Mouse (Mus musculus) kidney, postnatal 10 days (tissue): ENCODE measurements around the gene Irf2bpl.
A peak's percentile ranks its signal among the peaks of the same experiment; 100 is the strongest.

Experiments
- DNase-seq: peaks from one replicate; pipeline ENCODE4 v3.0.0; 2021; ENCODE audit warnings: mixed read lengths

Gene Irf2bpl

DNA sequence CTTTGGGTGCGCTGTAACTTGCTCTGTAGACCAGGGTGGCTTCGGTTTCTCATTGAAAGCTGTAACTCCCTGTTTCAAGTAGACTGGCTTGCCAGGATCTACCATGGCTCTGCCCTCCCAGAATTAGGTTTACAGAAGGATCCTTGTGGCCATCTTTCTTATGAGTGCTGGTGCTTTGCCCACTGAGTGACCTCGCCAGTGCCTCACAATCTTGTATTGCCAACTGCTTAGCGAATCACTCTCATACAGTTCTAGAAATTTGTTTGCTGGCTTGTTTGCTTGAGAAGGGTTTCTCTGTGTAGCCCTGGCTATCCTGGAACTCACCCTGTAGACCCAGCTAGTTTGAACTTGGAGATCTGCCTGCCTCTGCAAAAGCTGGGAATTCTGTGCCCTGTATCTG, 26.1 kb downstream of the Irf2bpl start:
- no peak for DNase-seq

DNA sequence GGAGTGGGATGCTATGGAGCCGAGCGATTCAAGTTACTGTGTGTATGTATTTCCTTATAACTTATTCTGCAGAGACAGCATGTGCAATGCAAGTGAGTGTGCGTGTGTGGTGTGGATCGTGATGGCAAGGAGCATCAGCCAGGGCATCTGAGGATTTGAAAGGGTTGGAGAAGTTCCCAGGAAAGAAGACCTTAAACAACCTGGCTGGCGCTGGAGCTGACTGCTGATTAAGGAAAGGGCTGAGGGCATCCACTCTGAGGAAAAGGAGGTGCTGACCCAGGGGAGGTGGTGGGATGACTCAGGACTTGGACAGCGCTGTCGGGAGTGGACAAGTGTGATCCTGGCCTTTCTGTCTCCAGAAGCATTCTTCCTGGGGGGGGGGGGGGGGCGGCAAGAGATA, 27.3 kb downstream of the Irf2bpl start:
- no peak for DNase-seq

DNA sequence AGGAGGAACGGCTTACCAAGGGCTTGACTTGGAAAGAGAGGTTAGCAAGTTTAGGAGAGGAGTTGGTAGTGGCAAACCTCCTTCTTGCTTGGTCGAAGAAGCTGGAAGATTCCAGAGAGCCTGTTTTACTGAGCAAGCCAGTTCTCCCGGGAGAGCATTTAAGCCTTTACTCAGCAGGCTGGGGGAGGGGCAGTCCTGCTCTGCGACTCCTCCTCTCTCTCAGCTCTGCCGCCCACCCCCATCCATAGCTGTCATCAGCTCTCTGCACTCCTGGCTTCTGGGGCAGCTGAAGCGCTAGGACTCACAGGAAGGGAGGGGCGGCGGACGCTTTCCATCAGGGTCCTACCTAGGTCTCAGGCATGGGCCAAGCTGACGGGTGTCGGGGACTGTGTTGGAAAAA, 28.9 kb downstream of the Irf2bpl start:
- peak; percentile 90 for DNase-seq

DNA sequence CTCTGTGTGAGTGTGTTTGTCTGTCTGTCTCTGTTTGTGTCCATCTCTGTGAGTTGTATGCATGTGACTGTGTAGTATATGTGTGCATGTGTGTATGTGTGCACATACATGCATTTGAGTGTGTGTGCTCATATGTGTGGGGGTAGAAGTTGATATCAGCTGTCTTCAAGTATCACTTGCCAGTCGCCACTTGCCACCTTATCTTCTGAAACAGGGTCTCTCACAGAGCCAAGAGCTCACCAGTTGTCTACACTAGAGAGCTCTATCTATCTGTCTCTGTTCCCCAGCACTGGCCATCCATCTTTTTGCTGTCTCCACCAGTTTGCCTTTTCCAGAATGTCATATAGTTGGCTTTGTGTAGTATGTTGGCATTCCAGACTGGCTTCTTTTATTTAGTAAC, 31.1 kb downstream of the Irf2bpl start:
- no peak for DNase-seq

DNA sequence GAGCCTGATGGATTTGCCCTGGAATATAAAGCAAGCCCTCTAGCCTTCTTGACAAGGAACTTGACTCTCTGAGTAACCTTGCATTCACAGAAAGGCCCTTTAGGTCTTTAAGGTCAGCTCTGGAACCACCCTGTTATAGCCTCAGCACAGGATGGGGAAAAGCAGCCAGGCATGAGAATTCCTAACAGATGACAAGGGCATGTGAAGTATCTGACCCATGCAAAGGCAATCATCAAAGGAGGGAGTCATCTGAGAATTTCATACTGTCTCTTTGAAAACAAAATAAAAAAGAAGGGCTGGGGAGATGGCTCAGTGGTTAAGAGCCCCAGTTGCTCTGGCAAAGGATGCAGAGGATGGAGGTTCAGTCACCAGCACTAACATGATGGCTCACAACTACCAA, 33.3 kb downstream of the Irf2bpl start:
- DNase-seq, result no peak

DNA sequence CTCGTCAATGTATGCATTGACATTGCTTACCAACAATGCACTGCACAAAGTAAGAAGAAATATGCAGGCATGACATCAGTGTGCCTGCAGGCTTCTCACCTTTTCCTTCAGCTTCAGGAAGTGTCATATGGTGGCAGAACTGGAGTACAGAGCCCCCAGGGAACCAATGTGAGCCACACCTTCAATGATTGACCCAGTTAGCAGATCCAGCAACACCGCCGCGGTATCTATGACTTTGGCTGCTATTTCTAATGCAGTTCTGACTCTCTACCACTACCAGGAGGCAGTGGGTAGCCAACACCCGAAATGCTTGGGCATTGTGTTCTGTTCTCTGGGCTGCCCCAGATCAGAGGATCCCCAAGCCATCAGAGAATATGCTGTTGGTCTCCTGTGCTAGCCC, 33.9 kb downstream of the Irf2bpl start:
- DNase-seq, result no peak

DNA sequence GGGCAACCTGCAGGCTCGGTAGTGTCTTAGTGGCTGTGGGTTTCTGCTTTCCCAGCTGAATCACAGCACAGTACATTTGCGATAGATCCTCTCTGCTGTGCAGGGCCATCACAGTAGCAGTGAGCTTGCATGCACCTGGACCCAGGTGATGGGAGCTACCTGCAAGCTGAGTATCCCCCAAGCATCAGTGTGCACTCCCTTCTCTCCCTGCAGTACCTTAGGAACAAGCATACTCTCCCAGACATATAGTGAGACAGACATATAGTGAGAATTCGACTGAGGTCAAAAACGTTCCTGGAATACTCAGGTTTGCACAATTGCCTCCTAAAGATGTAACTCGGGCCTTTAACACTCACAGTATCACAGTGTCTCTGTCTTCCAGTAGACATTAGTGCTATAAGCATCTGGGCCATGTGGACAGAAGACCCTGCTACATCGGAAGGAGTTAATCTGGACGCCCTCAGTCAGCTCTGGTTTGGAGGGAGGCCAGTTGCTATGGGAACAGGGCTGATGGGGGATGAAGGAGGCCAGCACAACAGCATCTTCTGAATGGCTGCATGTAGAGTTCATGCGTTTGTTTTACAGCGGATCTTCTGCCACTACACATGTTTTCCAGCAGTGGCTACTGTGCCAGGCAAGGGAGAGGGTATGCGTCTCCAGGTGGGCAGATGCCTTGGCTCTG, 34.5 kb downstream of the Irf2bpl start:
- peak; percentile 48 for DNase-seq

DNA sequence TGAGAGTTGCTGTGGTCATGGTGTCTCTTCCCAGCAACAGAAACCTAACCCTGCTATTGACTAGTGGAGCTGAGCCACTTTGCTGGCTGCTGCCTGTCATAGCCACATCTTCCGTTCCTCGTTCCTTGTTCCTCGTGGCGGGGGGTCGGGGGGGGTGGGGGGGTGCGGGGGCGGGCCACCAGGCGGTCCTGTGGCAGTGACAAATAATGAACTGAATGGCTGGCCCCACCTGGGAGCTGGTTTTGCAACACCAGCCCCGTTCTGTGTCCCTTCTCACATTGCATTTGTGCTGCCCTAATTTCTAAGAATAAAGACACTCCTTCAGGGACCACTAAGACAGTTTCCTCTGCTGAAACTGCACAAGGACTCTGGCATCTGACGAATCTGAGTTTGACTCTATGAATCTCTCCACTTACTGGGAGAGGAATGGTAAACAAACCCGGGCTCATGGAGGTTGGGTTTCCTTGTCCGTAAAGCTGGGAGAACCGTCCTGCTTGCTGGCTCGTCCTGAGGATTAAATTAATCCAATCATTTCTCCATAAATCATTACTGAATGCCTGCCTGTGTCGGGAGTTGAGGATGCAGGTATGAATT, 41.6 kb downstream of the Irf2bpl start:
- DNase-seq, result no peak

DNA sequence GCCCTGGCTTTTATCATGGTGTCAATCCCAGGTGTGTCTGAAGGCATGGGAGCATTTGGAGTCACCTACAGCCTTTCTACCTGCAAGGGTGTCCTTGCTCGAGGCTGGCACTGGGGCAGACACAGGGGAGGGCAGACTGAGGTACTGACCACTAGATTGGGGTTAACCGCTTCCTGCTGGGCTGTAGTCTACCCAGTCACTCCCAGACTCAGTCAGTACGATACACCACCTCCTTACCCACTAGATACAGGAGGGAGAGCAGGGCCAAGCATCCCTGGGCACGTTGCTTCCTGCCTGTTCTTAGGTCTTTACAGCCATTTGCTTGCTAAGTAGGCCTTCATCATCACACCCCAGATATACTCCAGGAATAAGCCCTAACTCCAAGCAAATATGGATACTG, 44.1 kb downstream of the Irf2bpl start:
- DNase-seq, result no peak

DNA sequence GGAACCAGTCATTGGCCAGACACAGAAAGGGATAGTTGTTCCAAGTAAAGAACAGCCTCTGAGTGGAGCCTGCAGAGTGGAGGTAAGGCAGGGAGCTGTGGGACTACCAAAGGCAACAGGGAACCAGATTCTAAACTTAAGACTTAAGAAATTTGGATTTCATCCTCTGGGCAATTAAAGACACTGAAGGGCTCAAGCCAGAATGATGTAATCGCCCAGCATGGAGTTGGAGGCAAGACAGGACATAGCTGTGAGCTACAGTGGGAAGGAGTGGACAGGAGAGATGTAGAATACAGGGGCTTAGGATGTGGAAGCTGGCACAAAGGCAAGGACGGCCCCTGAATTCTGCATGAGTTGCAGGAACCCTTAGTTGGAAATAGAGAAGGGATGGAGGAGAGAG, 46.4 kb downstream of the Irf2bpl start:
- no peak for DNase-seq

DNA sequence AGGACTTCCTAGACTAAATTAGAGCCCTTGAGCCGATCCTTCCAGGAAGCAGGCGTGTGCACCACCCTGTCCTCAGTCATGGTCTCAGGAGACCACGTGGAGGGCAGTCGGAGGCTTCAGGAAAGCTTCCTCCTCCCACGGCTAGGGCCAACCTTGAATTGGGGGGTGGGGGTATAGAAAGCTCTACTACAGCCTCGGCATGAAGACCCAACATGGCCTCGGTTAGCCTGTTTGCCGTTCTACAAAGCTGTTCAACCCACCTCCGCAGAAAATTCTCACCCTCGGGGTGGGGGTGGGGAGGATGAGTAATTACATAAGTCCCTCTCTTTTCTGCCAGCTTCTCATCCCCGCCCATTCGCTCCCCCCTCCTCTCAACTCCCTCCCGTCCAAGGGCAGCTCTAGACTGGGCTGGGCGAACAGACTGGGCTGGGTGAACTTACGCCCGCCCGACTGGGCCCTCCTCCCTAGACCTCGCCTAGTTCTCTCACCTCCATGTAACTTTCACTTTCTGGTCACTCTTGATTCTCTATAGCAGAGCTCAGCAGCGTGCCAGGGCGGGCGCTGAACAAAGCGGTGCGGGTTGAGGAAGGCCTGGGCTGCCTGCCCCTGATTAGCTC, 48.1 kb downstream of the Irf2bpl start:
- peak; percentile 92 for DNase-seq

DNA sequence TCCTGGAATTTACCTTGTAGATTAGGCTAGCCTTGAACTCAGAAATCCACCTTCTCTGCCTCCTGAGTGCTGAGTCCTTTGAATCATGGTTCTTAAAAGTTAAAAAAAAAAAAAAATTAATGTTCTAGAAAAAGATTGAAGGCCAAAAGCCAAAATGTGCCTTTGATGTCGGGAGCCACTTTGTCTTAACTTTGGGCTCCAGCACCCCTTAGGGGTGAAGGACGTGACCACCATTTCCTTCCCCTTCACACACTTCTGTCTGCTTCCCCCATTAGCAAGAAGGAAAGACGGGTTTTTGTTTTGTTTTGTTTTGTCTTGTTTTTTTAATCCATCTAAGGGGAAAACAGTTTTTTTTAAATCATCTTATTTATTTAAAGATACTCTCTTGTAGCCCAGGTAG, 48.7 kb downstream of the Irf2bpl start:
- no peak for DNase-seq

DNA sequence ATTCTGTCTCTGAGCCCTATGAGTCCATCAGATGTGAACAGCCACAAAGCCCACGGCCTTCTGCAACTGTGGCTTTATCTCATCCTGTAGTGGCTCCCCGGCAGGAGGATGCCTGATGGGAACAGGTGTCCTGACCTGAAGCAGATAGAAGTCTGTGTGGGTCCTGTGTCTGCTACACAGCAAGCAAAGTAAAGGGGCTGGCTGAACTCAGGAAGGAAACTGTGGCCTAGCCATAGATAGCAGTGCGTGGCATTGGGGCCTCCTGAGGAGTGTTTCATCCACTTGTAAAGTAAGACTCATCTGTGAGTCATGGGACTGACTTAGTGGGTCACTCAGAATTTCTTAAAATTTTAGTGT, 50.2 kb downstream of the Irf2bpl start:
- DNase-seq, result no peak

DNA sequence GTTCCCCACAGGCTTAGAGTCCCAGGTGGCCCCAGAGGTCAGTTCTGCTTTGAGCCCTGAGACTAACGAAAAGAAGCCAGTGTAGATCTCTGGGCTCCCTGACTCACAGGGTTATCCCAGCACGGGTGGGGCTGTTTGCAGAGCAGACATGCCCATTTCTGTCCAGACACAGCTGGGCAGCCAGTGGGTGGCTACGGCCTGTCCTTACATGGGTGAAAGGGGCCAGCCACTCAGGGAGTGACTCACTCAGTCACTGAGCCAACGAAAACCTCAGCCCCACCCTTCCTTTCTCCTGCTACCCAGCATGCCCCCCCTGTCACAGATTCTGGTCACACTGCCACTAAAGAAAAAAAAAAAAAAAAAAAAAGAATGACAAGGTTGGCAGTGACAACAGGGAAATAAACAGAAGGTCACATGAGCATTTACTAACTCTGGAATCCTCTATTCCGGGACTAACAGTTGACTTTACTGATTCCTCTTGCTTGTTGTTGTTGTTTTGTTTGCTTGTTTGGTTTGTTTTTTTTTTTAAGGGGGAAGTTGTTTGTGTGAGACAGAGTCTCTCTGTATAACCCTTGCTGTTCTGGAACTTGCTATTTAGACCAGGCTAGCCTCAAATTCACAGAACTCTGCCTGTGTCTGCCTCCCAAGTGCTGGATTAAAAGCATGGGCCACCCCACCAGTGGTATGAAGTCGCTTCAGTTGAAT, 50.7 kb downstream of the Irf2bpl start:
- DNase-seq, result peak; percentile 85

DNA sequence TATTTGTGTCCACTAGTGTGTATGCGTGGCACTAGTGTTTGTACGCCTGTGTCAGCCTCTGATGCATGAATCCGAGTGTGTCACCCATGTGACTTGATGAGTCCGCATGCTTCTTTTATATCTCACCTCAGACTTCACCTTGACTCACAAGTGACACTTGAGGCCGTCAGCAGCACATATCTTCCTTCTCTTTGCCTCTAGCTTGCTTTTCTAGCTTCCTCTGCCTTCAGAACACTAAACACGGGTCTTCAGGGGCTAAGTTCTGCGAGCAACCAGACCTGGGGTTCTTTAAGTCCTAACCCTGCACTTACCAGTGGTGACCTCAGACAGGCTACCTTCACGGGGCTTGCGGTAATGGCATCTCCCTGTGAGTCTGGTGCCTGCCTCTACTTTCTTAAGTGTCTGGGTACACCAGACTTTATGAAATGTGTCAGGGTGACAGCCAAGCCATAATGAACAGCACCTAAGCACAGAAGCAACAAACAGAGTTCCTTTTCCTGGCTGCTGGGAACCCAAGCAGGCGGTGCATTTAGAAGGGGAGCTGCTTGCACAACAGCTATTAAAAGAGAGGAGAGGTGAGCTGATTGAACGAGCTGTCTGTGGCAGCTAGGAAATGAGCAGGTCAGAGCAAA, 51.9 kb downstream of the Irf2bpl start:
- no peak for DNase-seq

DNA sequence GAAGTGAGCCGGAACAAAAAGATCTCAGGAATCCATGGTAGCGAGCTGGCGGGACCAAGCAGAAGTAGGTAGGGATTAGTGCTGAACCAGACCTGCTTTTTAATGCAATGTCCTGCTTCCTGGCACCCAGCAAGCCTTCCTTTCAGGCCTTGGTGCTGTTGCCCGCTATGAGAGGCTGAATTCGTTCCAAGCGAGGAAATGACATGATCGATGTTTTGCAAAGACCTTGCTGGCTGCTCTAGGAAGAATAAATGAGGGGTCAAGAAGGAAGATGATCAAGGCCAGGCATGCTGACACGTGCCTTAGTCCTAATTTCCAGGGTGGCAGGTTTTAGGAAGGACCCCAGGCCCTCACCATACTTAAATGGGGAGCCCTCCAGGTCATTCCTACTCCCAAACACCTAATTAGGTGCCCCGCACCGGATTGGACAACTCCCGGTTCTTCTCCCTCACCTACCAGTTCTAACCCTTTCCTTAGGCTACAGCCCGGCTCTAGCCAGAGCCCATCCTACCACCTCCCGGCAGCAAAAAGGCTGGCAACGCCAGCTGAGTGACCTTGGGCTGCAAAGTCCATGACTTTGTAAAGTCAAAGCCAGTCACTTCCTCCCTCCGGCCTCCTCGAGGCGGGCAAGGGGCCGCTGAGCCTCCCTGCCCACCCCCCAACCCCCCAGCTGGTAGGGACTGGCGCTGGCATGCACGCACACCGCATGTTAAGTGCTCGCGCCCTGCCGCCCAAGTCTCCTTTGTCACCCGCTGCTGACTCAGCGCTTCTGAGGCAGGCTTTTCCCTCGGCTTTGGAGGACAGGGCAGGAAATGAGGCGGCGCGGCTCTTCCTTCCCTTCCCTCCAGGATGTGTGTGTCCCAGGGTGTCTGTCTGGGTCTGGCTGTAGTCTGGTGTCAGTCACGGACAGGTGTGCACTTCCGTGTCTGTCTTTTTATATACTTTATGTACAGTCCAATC, 52.7 kb downstream of the Irf2bpl start:
- DNase-seq, result peak; percentile 89
